Mouse (Mus musculus) layer of hippocampus, postnatal 10 days (tissue): ENCODE data around the gene Ptafr. TPM values are rescaled to one million over a fixed set of nuclear protein-coding genes. Genes with fewer than 3 reads are reported as not detected.

Source experiments
- DNase-seq, 2 experiments: peaks; one replicate each; pipeline ENCODE4 v3.0.0; 2021; ENCODE audit warnings: low spot score in 2 of 2
- long read RNA-seq: library from polyadenylated mRNA; stranded (forward); transcript quantifications from one replicate; pipeline ENCODE4 v2.0.0, GENCODE M21; 2023
- total RNA-seq, 2 experiments: library from RNA; stranded (reverse); gene quantifications; 2 replicates each; pipeline ENCODE4 v1.2.3; 2021

Gene Ptafr
- 1 to 10 TPM; 1.0 to 1.3 TPM for total RNA-seq
- long read RNA-seq, partial matches to known transcripts = 0 of 1 reads
- long read RNA-seq, other reads (novel, unspliced or antisense) = 0 of 1 reads

GRCm38 (mm10) chr4:132563965-132564364 lies at the start of gene Ptafr:
Gene Ptafr, plus strand, starts transcription at chr4:132564067.
- DNase-seq = peak; percentile 22 to 28

DNA sequence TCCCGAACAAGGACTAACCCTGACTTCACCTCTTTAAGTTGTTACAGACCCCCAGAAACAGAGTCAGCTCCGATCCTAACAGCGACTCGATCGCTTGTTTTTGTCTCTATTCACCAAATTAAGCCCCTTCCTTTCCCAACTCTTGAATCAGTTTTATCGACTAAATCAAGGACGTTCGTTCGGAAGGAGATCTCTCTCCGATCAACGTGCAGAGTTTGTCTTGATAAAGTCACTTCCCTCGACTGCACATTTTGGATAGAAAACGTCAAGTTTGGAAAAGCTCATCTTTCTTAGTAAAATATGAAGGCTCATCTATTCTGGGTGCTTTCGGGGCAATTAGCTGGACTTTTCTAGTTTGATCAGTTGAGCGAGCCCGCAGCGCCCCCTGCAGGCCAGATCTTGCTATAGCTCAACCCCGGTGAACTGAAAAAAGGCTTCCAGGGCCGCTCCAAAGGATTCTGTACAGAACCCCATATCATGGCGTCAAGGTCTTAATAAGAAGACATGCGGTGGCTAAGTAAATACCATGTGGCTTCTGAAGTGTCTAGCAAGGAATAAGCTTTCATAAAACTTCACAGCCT lies 49.2 kb upstream of the Ptafr start:
- DNase-seq = peak; percentile 88 to 91

DNA sequence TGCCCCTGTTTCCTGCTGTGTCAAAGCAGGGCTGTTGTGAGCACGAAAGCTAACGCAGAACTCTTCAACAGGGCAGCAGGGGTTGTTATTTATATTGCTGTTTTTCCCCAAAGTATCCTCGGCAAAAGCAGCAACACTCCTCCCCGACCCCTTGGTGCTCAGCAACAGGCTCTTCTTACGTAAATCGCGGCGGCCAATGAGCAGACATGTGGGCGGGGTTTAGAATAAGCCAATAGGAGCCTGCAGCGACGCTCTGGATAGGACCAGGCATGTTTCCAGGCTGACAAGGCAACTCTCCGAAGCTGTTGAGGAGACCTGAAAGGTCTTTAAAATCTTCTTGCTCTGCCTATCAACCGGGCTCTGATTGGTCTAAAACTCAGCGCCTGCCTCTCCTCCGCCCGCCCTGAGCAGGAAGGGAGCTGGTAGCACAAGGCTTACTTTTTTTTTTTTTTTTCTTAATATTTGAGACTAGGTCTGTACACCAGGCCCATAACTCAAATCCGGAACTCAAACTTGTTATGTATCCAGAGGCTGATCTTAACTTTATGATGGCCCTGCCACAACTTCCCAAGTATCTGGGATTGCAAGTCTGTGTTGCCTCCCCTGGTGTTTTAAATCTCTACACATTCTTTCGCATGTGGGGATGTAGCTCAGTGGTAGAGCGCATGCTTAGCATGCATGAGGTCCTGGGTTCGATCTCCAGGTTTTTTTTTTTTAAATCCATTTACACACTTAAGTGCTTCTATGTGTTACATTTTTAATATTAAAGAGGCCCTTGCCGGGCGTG lies 48.3 kb upstream of the Ptafr start:
- DNase-seq = peak; percentile 82 to 87

DNA sequence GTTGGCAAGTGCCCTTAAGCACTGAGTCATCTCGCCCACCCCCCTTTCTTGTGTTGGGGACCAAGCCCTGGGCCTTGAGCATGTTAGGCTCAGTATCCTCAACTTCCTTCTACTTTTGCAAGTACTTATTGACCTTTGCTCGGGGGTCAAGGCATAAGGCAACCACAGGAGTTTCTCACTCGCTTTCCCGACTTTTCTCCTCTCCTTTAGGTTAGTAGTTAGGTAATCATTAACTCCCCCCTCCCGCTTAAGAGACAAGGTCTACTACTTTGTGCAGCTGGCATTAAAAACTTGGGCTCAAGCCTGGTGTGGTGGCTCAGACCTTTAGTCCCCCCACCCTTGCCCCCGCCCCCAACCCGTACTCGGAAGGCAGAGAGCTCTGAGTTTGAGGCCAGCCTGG lies 45.8 kb upstream of the Ptafr start:
- no peak for DNase-seq

DNA sequence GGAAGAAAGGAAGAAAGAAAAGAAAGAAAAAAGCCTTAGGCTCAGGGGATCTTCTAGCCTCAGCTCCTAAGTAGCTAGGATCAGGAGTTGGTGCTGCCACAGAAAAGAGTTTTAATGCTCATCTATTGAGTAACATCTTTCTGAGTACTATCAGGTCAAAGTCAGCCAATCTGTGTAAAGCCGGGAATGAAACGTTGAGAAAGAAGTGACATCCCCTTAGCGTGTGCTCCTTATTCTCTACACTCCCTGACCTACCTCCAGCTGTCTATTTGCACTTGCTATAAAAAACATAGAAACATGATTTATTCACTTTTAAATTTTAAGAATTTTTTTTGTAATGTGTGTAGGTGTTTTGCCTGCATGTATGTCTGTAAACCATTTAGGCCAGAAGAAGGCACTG lies 44.7 kb upstream of the Ptafr start:
- DNase-seq = no peak

- no peak for DNase-seq
Observed at GRCm38 (mm10) chr4:132524321-132524741, 39.5 kb upstream of the Ptafr start.

GRCm38 (mm10) chr4:132524808-132525207 lies 39.1 kb upstream of the Ptafr start:
- no peak for DNase-seq

- DNase-seq = no peak
Observed at GRCm38 (mm10) chr4:132526678-132527077, 37.2 kb upstream of the Ptafr start.

- DNase-seq = no peak
Observed at GRCm38 (mm10) chr4:132527917-132528522, 35.8 kb upstream of the Ptafr start.

GRCm38 (mm10) chr4:132529344-132529743 lies 34.5 kb upstream of the Ptafr start:
- DNase-seq = no peak

DNA sequence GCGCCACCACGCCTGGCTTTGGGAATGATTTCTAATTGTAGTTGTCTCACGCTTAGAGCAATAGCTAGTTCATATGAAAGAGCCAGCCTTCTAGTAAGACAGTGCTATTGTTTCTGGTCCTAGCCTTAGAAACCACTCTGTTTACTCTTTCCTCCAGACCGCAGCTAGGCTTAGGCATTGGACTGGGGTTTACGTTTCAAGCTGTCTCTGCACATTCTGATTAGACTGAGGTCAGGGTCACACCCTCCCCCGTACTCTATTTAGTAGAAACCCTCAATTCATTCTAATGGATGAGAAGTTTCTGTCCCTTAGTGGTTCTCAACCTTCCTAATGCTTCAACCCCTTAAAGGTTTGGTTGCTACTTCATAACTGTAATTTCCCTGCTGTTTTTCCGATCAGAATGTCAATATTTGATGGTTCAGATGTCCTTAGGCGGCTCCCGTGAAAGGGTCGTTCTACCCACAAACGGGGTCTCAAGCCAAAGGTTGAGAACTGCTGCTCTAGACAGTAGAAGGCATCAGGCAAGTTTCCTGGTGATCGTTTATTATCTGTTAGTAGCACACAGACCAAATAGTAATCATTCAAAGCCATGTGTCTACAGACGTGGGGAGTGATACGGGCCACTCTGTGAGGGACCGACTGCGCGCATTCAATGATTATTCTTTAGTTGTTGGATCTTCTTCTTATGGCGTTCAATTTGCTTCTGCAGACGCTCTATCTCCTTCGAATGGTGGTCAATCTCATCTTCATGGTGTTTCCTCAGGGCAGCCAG lies 33.6 kb upstream of the Ptafr start:
- DNase-seq = no peak

DNA sequence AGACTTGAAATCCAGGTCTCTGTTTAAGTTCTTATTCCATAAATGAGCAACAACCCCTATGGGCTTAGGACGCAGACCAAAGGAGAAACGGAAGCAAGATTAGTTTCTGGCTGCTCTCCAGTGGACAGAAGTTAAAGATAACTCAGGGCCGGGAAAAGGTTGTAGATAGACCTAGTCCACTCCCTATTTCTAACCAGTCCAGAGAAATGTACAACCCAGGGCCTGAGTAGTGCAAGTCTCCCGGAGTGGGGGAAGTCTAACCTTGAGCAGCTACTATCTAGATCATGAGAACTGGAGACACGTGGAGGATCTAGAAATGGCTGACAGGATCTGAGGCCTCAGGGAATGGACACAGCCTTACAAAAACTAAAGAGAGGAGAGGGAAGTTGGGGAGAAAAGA lies 31.4 kb upstream of the Ptafr start:
- DNase-seq = no peak

GRCm38 (mm10) chr4:132532981-132533916 lies 30.6 kb upstream of the Ptafr start, which contains the start of gene Atpif1:
Gene Atpif1, minus strand, starts transcription at chr4:132533659.
- peak; percentile 83 to 89 for DNase-seq

DNA sequence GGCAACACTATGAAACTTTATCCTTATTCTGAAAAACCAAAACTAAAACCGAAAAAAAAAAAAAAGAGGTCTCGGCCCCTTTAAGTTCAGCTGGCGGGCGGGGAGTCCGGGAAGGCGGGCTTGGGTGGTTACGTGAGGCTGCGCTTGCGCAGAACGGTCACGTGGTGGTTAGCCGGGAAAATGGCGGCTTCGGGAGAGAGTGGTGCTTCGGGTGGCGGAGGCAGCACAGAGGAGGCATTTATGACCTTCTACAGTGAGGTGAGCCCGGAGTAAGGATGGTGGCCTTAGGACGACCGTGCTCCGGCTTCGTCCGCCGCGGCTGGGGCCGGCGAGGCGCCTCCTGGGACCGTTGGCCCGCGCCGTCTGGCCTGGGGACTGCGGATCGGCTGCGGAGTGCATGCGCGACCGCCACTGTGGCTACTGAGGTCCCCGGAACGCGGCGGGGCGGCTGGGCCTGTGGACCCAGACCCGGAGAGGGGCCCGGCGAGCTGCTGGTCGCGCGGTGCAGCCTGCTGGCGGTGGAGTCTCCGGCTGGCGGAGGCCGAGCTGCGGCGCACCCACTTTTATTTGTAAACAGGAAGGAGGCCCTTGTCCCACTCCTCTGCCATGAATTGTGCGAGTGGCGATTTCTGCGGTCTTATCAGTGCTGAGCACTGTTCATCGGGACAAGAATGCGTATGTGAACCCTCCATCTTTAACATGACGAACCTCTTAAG lies 28.3 kb upstream of the Ptafr start, which contains the start of gene Dnajc8:
Gene Dnajc8 (plus strand): TSS at position 145 of the 716 bp plus-strand sequence.
- DNase-seq = peak; percentile 95 to 97

DNA sequence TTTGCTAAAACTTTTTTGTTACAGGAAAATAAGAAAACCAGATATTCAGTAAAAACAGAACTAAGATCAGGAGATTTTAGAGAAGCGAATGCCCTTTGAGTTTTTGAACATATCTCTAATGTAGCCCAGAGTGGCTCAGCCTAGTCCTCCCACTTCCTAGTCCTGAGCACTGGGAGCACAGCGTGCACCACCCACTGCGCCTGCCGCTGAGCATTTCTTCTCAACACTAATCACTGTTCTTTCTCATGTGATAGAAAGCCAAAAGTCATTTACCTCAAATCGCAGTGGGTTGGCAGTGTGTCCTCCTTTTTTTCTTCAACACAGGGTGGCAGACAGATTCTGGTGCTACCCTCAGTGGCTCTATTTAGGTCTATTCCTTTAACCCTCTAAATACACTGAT lies 24.4 kb upstream of the Ptafr start:
- no peak for DNase-seq

GRCm38 (mm10) chr4:132541413-132541812 lies 22.5 kb upstream of the Ptafr start:
- no peak for DNase-seq

- no peak for DNase-seq
Observed at GRCm38 (mm10) chr4:132542724-132543123, 21.1 kb upstream of the Ptafr start.

DNA sequence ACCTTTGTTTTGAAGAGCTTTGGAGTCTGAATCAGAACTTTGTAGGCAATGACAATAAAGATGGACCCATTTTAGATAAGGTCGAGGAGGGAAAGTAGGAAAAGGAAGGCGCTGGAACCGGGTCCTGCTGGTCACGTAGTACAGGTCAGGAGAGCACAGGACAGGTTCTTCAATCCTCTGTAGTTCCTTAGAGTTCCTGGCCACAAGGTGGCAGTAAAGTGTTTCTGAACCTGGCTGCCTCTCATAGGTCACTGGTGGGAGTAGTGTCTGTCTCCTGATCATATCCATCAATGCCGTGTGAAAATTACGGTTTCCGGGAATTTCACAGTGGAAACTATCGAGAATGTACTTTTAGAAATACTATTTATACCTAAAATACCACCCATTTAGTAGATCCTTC lies 18.0 kb upstream of the Ptafr start:
- peak; percentile 59 to 66 for DNase-seq

- no peak for DNase-seq
Observed at GRCm38 (mm10) chr4:132554221-132554620, 9.6 kb upstream of the Ptafr start.

DNA sequence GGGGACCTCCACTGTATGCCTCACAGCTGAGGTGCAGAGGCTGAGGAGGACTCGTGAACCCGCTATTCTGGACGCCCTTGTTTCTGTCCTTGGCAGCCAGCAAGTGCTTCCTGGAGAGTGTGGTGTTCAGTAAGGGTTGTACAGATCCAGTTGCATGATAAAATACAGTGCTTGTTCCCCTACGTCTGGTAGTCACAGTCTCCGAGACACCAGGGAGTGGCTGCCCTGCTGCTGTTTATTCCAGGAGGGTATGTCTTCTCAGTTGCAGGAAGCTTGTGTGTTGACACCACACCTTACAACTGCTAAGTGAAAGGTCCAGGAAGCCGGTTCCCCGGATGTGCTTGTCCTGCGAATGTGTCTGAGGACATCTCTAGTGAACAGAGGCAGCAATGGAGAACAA lies 9.2 kb upstream of the Ptafr start:
- no peak for DNase-seq
